Mouse (Mus musculus) CH12.LX (cell line): ENCODE results near the gene Dclk3. TPM values are rescaled to one million over a fixed set of nuclear protein-coding genes. Genes with fewer than 3 reads are reported as not detected.

Experiments used
- DNase-seq: peaks from one replicate; pipeline ENCODE4 v3.0.0-alpha.2; 2013; ENCODE audit errors: extremely low read depth
- H3K27ac ChIP-seq: 2 replicates; pipeline ENCODE4 v1.5.1; 2012; ENCODE audit warnings: low read depth, mild to moderate bottlenecking, control low read depth, moderate library complexity; ENCODE audit not compliant: insufficient read depth
- H3K27me3 ChIP-seq: replicated peaks from 2 replicates; pipeline ENCODE3; 2012; ENCODE audit warnings: inconsistent platforms
- H3K36me3 ChIP-seq, 2 experiments: replicated peaks in 1 of 2; 2 replicates each; pipeline versions ENCODE3 to v1.6.1; 2012; ENCODE audit warnings: inconsistent platforms in 1 of 2, low read length in 1 of 2, mild to moderate bottlenecking in 1 of 2, mixed read lengths in 1 of 2, moderate library complexity in 1 of 2; ENCODE audit not compliant: control insufficient read depth in 1 of 2, insufficient read depth in 1 of 2
- H3K4me1 ChIP-seq, 2 experiments: 2 replicates each; pipeline ENCODE4 v1.6.1; 2012; ENCODE audit warnings: inconsistent platforms in 1 of 2, moderate library complexity in 1 of 2; ENCODE audit not compliant: insufficient read depth in 2 of 2, control insufficient read depth in 1 of 2
- H3K4me2 ChIP-seq: 2 replicates; pipeline ENCODE4 v1.6.1; 2012; ENCODE audit warnings: low read depth, mild to moderate bottlenecking, control low read depth; ENCODE audit not compliant: poor library complexity, insufficient read depth, severe bottlenecking
- H3K4me3 ChIP-seq, 3 experiments: fragments of 150-350 bp in 1 of 3; sonication (generic) in 1 of 3; replicated peaks in 1 of 3; 2 replicates each; pipeline versions ENCODE3 to v1.5.1; 2011 to 2012; ENCODE audit warnings: low read depth in 2 of 3, low read length in 2 of 3, mild to moderate bottlenecking in 2 of 3, moderate library complexity in 2 of 3, control low read depth in 1 of 3, improper control_type of control experiment in 1 of 3, inconsistent platforms in 1 of 3, mixed read lengths in 1 of 3; ENCODE audit not compliant: poor library complexity in 1 of 3
- H3K79me2 ChIP-seq: replicated peaks from 2 replicates; pipeline ENCODE4 v1.6.1; 2012; ENCODE audit warnings: mild to moderate bottlenecking, moderate library complexity; ENCODE audit not compliant: control insufficient read depth, poor library complexity, insufficient read depth, severe bottlenecking; ENCODE audit errors: extremely low read depth
- H3K9ac ChIP-seq: 2 replicates; pipeline ENCODE4 v1.6.1; 2012; ENCODE audit warnings: low read depth, mild to moderate bottlenecking, control low read depth, moderate library complexity; ENCODE audit not compliant: insufficient read depth
- H3K9me3 ChIP-seq: replicated peaks from 2 replicates; pipeline ENCODE3; 2012; ENCODE audit warnings: low read length, inconsistent platforms, mixed read lengths
- CTCF ChIP-seq, 2 experiments: IDR thresholded peaks in 1 of 2; conservative IDR thresholded peaks in 1 of 2; 2 replicates each; pipeline ENCODE4 v1.5.1; 2011 to 2012; ENCODE audit warnings: low read depth in 2 of 2, low read length in 2 of 2, improper control_type of control experiment in 1 of 2, inconsistent platforms in 1 of 2, mild to moderate bottlenecking in 1 of 2, moderate library complexity in 1 of 2
- IRF4 ChIP-seq: IDR thresholded peaks from 2 replicates; pipeline ENCODE4 v1.6.1; 2014; ENCODE audit warnings: low read depth, mild to moderate bottlenecking, inconsistent platforms, low read length, improper control_type of control experiment
- MAZ ChIP-seq: IDR thresholded peaks from 2 replicates; pipeline ENCODE4 v1.6.1; 2012; ENCODE audit warnings: low read depth, mild to moderate bottlenecking, inconsistent platforms, low read length, improper control_type of control experiment, moderate library complexity
- POLR2AphosphoS2 ChIP-seq: IDR thresholded peaks from 2 replicates; pipeline ENCODE4 v1.6.1; 2011; ENCODE audit warnings: low read depth, low read length, improper control_type of control experiment
- RAD21 ChIP-seq: IDR thresholded peaks from 2 replicates; pipeline ENCODE4 v1.6.1; 2011; ENCODE audit warnings: low read depth, mild to moderate bottlenecking, low read length, improper control_type of control experiment, moderate library complexity
- SMC3 ChIP-seq: IDR thresholded peaks from 2 replicates; pipeline ENCODE4 v1.6.1; 2011; ENCODE audit warnings: low read depth, low read length, improper control_type of control experiment
- TCF12 ChIP-seq: IDR thresholded peaks from 2 replicates; pipeline ENCODE4 v1.6.1; 2014; ENCODE audit warnings: low read depth, mild to moderate bottlenecking, inconsistent platforms, low read length, improper control_type of control experiment
- USF1 ChIP-seq: IDR thresholded peaks from 2 replicates; pipeline ENCODE4 v1.6.1; 2014; ENCODE audit warnings: low read depth, mild to moderate bottlenecking, inconsistent platforms, low read length, improper control_type of control experiment
- dilution Hi-C: fragments of 300-500 bp; cut with MboI; formaldehyde crosslinking; loops from 2 replicates; pipeline ENCODE4 v1.14.3; 2020; ENCODE audit warnings: low sequenced_read_pairs; ENCODE audit not compliant: extremely low pct_unique_long_range_greater_than_20kb, extremely low pct_ligation_motif_present
- in situ Hi-C: fragments of 300-500 bp; cut with MboI; formaldehyde crosslinking; loops from 3 replicates; pipeline ENCODE4 v1.14.3; 2019; ENCODE audit warnings: low sequenced_read_pairs, low pct_ligation_motif_present, low pct_unique_long_range_greater_than_20kb, mixed read lengths
- polyA plus RNA-seq: library from polyadenylated mRNA; unstranded; fragments of >175 nt; gene quantifications from 2 replicates; pipeline ENCODE4 v1.2.1, GENCODE M21; 2012; ENCODE audit warnings: low read depth; ENCODE audit not compliant: insufficient read length
- total RNA-seq, 2 experiments: library from RNA; depleted of rRNA; stranded (reverse); fragments of 300-350 nt in 1 of 2; fragments of >200 nt in 1 of 2; gene quantifications; 2 replicates each; pipeline ENCODE4 v1.2.3; 2012 to 2014

Gene Dclk3
- 0.59 and 1.1 TPM in 2 replicates for total RNA-seq (2012; rRNA removed)
- 0.12 and 0.17 TPM in 2 replicates for total RNA-seq (2014; rRNA removed)
- polyA plus RNA-seq: 0.26 and 0.33 TPM in 2 replicates

GRCm38 (mm10) chr9:111438904-111439835, at the start of gene Dclk3:
TSS of gene Dclk3 (plus strand) at chr9:111439081.
- peaks cover 7 to 11% of the 10 kb centered on the region in 2 experiments for H3K4me1 ChIP-seq
- TF ChIP-seq TCF12: no peak
- TF ChIP-seq RAD21: no peak
- peak within 1 kb of the TSS in 1 of 3 experiments; percentile 50 for H3K4me3 ChIP-seq
- in situ Hi-C loops (no loop called here), dilution Hi-C loops (no loop called here)
- DNase-seq: no peak
- H3K36me3 ChIP-seq: no peaks in the 10 kb centered on the region
- H3K27me3 ChIP-seq: peaks cover 2% of the 10 kb centered on the region
- H3K4me2 ChIP-seq: peak within 1 kb of the TSS; percentile 75
- no peak within 1 kb of the TSS for H3K9ac ChIP-seq
- H3K79me2 ChIP-seq: no peaks in the 10 kb centered on the region
- no peak within 1 kb of the TSS for H3K27ac ChIP-seq
- no peaks in the 10 kb centered on the region for H3K9me3 ChIP-seq

- Histone ChIP-seq H3K4me3 (no peak overlapping the region), H3K9me3 (no peaks in the 10 kb centered on the region), H3K36me3 (peaks cover 0 to 4% of the 10 kb centered on the region in 2 experiments), H3K4me1 (peaks cover 10 to 42% of the 10 kb centered on the region in 2 experiments; a peak in 3 of 4 replicates), H3K27me3 (no peaks in the 10 kb centered on the region), H3K27ac (no peak overlapping the region), H3K9ac (no peak overlapping the region), H3K79me2 (no peaks in the 10 kb centered on the region), H3K4me2 (no peak overlapping the region)
- DNase-seq: no peak
- no peak for TF ChIP-seq MAZ
- TF ChIP-seq TCF12: no peak
- no peak for TF ChIP-seq IRF4
- TF ChIP-seq SMC3: no peak
- TF ChIP-seq CTCF (conservative IDR thresholded peaks at IDR 0.05 in 1 of 2, IDR thresholded peaks at IDR 0.05 in 1 of 2; ENCODE audit: low read depth in 2 of 2, low read length in 2 of 2): no peak
- dilution Hi-C loops (no loop called here), in situ Hi-C loops (no loop called here)
Observed at GRCm38 (mm10) chr9:111390016-111390415, 48.9 kb upstream of the Dclk3 start.

GRCm38 (mm10) chr9:111391036-111391435, 47.8 kb upstream of the Dclk3 start:
- TF ChIP-seq POLR2AphosphoS2 (no peak), RAD21 (no peak), USF1 (no peak)
- no peaks in the 10 kb centered on the region for H3K79me2 ChIP-seq
- H3K27me3 ChIP-seq: no peaks in the 10 kb centered on the region
- H3K4me3 ChIP-seq: no peak overlapping the region
- no peaks in the 10 kb centered on the region for H3K9me3 ChIP-seq
- H3K27ac ChIP-seq: no peak overlapping the region
- in situ Hi-C loops: no loop called here
- H3K36me3 ChIP-seq: peaks cover 0 to 4% of the 10 kb centered on the region in 2 experiments
- H3K9ac ChIP-seq: no peak overlapping the region
- H3K4me1 ChIP-seq: peaks cover 10 to 34% of the 10 kb centered on the region in 2 experiments; a peak in 3 of 4 replicates
- H3K4me2 ChIP-seq: no peak overlapping the region
- dilution Hi-C loops: no loop called here
- no peak for DNase-seq
